Mouse (Mus musculus) T-cell, adult 2 months (primary cell): Measurements from ENCODE around the gene Tle4.
"Not testable (repeated sequence)": the region's sequence is repeated elsewhere in the genome, so short reads cannot be mapped to it uniquely, and the experiment has no call there.

Experiments used
- DNase-seq: peaks from one replicate; pipeline ENCODE4 v3.0.0; 2022; ENCODE audit warnings: low spot score

Gene Tle4

GRCm38 (mm10) chr19:14597917-14598689, at the start of gene Tle4:
Gene Tle4 (minus strand): TSS chr19:14598051.
- peak; percentile 100 for DNase-seq

- DNase-seq: no peak
Measured at GRCm38 (mm10) chr19:14645666-14646065, 47.8 kb upstream of the Tle4 start.

GRCm38 (mm10) chr19:14644756-14645155, 46.9 kb upstream of the Tle4 start:
- DNase-seq: no peak

- DNase-seq: not testable (repeated sequence)
Measured at GRCm38 (mm10) chr19:14643091-14643490, 45.2 kb upstream of the Tle4 start.

GRCm38 (mm10) chr19:14642663-14643062, 44.8 kb upstream of the Tle4 start:
- no peak for DNase-seq

GRCm38 (mm10) chr19:14635213-14635928, 37.5 kb upstream of the Tle4 start:
- DNase-seq: no peak

- no peak for DNase-seq
Measured at GRCm38 (mm10) chr19:14623355-14623754, 25.5 kb upstream of the Tle4 start.

GRCm38 (mm10) chr19:14620534-14620933, 22.7 kb upstream of the Tle4 start:
- DNase-seq: no peak

- no peak for DNase-seq
Measured at GRCm38 (mm10) chr19:14619814-14620213, 22.0 kb upstream of the Tle4 start.

GRCm38 (mm10) chr19:14614816-14615215, 17.0 kb upstream of the Tle4 start:
- no peak for DNase-seq

- no peak for DNase-seq
Measured at GRCm38 (mm10) chr19:14610542-14611317, 12.9 kb upstream of the Tle4 start.

- DNase-seq: no peak
Measured at GRCm38 (mm10) chr19:14600841-14601240, 3.0 kb upstream of the Tle4 start.

GRCm38 (mm10) chr19:14600354-14600753, 2.5 kb upstream of the Tle4 start:
- no peak for DNase-seq

- DNase-seq: no peak
Measured at GRCm38 (mm10) chr19:14599851-14600251, 2.0 kb upstream of the Tle4 start.

GRCm38 (mm10) chr19:14598690-14599288, 938 bp upstream of the Tle4 start:
- no peak for DNase-seq

GRCm38 (mm10) chr19:14596941-14597916, 622 bp downstream of the Tle4 start:
- DNase-seq: peak; percentile 67

GRCm38 (mm10) chr19:14596358-14596940, 1.4 kb downstream of the Tle4 start:
- no peak for DNase-seq

- DNase-seq: no peak
Measured at GRCm38 (mm10) chr19:14595390-14595997, 2.4 kb downstream of the Tle4 start.

- DNase-seq: no peak
Measured at GRCm38 (mm10) chr19:14594537-14594936, 3.3 kb downstream of the Tle4 start.
